Mouse (Mus musculus) ES-E14 (cell line): Measurements from ENCODE around the gene Etfa. TPM values are rescaled to one million over a fixed set of nuclear protein-coding genes. Genes with fewer than 3 reads are reported as not detected.

ENCODE experiments used
- DNase-seq: peaks from one replicate; pipeline ENCODE4 v3.0.0-alpha.2; 2013; ENCODE audit warnings: low read depth, low spot score
- H3K27ac ChIP-seq: 2 replicates; pipeline ENCODE4 v1.5.1; 2012; ENCODE audit warnings: low read depth, mild to moderate bottlenecking, low read length, moderate library complexity, mixed read lengths; ENCODE audit not compliant: poor library complexity, insufficient read depth, severe bottlenecking
- H3K36me3 ChIP-seq: 2 replicates; pipeline ENCODE4 v1.6.1; 2012; ENCODE audit warnings: mild to moderate bottlenecking, low read length, moderate library complexity, mixed read lengths; ENCODE audit not compliant: control insufficient read depth, poor library complexity, insufficient read depth, severe bottlenecking
- H3K4me1 ChIP-seq, 2 experiments: fragments of 150-350 bp in 1 of 2; sonication (generic) in 1 of 2; 2 replicates each; pipeline ENCODE4 v1.6.1; 2012; ENCODE audit warnings: low read length in 2 of 2, mild to moderate bottlenecking in 1 of 2, mixed read lengths in 1 of 2; ENCODE audit not compliant: control insufficient read depth in 2 of 2, insufficient read depth in 2 of 2, poor library complexity in 1 of 2
- H3K4me3 ChIP-seq, 2 experiments: fragments of 150-350 bp in 1 of 2; sonication (generic) in 1 of 2; 2 replicates each; pipeline ENCODE4 v1.5.1; 2012; ENCODE audit warnings: low read length in 2 of 2, low read depth in 1 of 2, mild to moderate bottlenecking in 1 of 2, mixed read lengths in 1 of 2; ENCODE audit not compliant: insufficient read depth in 1 of 2, poor library complexity in 1 of 2, severe bottlenecking in 1 of 2
- H3K9ac ChIP-seq: 2 replicates; pipeline ENCODE4 v1.6.1; 2012; ENCODE audit warnings: low read depth, mild to moderate bottlenecking, low read length, mixed read lengths; ENCODE audit not compliant: poor library complexity, insufficient read depth, severe bottlenecking
- H3K9me3 ChIP-seq: fragments of 150-350 bp; sonication (generic); 2 replicates; pipeline ENCODE4 v1.6.1; 2012; ENCODE audit warnings: low read depth, mild to moderate bottlenecking, low read length; ENCODE audit not compliant: control insufficient read depth, insufficient read depth
- CHD2 ChIP-seq: IDR thresholded peaks from 2 replicates; pipeline ENCODE4 v1.6.1; 2014; ENCODE audit warnings: mild to moderate bottlenecking, low read depth, low read length, inconsistent platforms
- HCFC1 ChIP-seq: IDR thresholded peaks from 2 replicates; pipeline ENCODE4 v1.6.1; 2012; ENCODE audit warnings: low read length, inconsistent platforms, borderline replicate concordance; ENCODE audit not compliant: insufficient read depth
- MAFK ChIP-seq: IDR thresholded peaks from 2 replicates; pipeline ENCODE4 v1.6.1; 2014; ENCODE audit warnings: mild to moderate bottlenecking, low read depth, low read length, inconsistent platforms; ENCODE audit not compliant: insufficient read depth
- ZC3H11A ChIP-seq: IDR thresholded peaks from 2 replicates; pipeline ENCODE4 v1.6.1; 2012; ENCODE audit warnings: low read depth, mild to moderate bottlenecking, inconsistent platforms, low read length, borderline replicate concordance
- ZNF384 ChIP-seq: IDR thresholded peaks from 2 replicates; pipeline ENCODE4 v1.6.1; 2012; ENCODE audit warnings: low read depth, low read length, inconsistent platforms
- in situ Hi-C, 2 experiments: fragments of 600-800 bp; cut with MboI; formaldehyde crosslinking; loops; one replicate each; pipeline ENCODE4 v1.15.1; 2025; ENCODE audit warnings: low sequenced_read_pairs in 2 of 2, inconsistent platforms in 1 of 2; ENCODE audit not compliant: unreplicated experiment in 2 of 2
- total RNA-seq: library from RNA; depleted of rRNA; stranded (reverse); fragments of 300-350 nt; gene quantifications from 2 replicates; pipeline ENCODE4 v1.2.3, GENCODE M21; 2012; rRNA removed

The Etfa gene
- total RNA-seq: 20.0 and 34.0 TPM in 2 replicates

GRCm38 (mm10) chr9:55512027-55512543 is at the start of gene Etfa:
Etfa (minus strand) TSS chr9:55512243.
- no peaks in the 10 kb centered on the region for H3K9me3 ChIP-seq
- TF ChIP-seq CHD2 (peak; percentile 94), ZNF384 (no peak)
- H3K36me3 ChIP-seq: no peaks in the 10 kb centered on the region
- H3K4me1 ChIP-seq: no peaks in the 10 kb centered on the region
- H3K27ac ChIP-seq: peak within 1 kb of the TSS; percentile 69
- in situ Hi-C loops: no loop called here
- H3K9ac ChIP-seq: peak within 1 kb of the TSS; percentile 86
- H3K4me3 ChIP-seq: peak within 1 kb of the TSS; percentile 80 to 88
- DNase-seq: peak; percentile 97

- H3K4me3 ChIP-seq: no peak overlapping the region
- H3K9me3 ChIP-seq: no peaks in the 10 kb centered on the region
- TF ChIP-seq ZNF384 (no peak), HCFC1 (no peak)
- no peaks in the 10 kb centered on the region for H3K36me3 ChIP-seq
- H3K27ac ChIP-seq: no peak overlapping the region
- no peak overlapping the region for H3K9ac ChIP-seq
- H3K4me1 ChIP-seq: peaks cover 0 to 5% of the 10 kb centered on the region in 2 experiments; a peak in 3 of 4 replicates
- in situ Hi-C loops: no loop called here
- no peak for DNase-seq
These were observed 48.9 kb upstream of the Etfa start for GRCm38 (mm10) chr9:55560960-55561359.

GRCm38 (mm10) chr9:55554986-55555385 is 42.9 kb upstream of the Etfa start:
- in situ Hi-C loops: no loop called here
- TF ChIP-seq MAFK: no peak
- TF ChIP-seq ZC3H11A: no peak
- no peak for TF ChIP-seq CHD2
- no peak for TF ChIP-seq ZNF384
- no peak for TF ChIP-seq HCFC1
- no peaks in the 10 kb centered on the region for H3K36me3 ChIP-seq
- H3K27ac ChIP-seq: no peak overlapping the region
- H3K9ac ChIP-seq: no peak overlapping the region
- H3K4me1 ChIP-seq: peaks cover 2 to 5% of the 10 kb centered on the region in 2 experiments; a peak in 3 of 4 replicates
- no peaks in the 10 kb centered on the region for H3K9me3 ChIP-seq
- H3K4me3 ChIP-seq: no peak overlapping the region
- DNase-seq: no peak

GRCm38 (mm10) chr9:55549302-55549890 is 37.4 kb upstream of the Etfa start:
- TF ChIP-seq ZC3H11A: no peak
- no peak for TF ChIP-seq CHD2
- no peak for TF ChIP-seq HCFC1
- no peak for TF ChIP-seq ZNF384
- TF ChIP-seq MAFK: no peak
- H3K4me1 ChIP-seq: peaks cover 0 to 7% of the 10 kb centered on the region in 2 experiments; a peak in 1 of 4 replicates
- H3K27ac ChIP-seq: no peak overlapping the region
- no peak overlapping the region for H3K4me3 ChIP-seq
- no peak overlapping the region for H3K9ac ChIP-seq
- in situ Hi-C loops: no loop called here
- H3K36me3 ChIP-seq: no peaks in the 10 kb centered on the region
- no peak for DNase-seq
- no peaks in the 10 kb centered on the region for H3K9me3 ChIP-seq

DNA sequence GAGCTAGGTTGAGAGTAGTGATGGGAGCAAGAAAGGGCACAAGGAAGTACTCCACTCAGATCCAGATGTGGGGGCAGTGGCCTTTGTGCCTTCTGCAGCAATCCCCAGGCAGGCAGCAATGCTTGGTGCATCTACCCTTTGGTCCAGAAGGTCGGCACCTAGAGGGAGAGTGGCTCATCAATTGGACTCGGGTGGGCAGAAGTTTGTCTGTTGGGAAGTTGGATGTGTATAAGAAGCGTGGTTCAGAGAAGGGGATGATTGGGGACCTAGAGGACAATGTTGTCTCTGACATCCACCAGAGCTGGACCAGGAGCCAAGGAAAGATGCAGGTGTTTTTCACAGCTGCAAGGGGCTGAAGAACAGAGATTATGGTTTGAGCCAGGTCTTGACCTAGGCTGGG is 36.8 kb upstream of the Etfa start:
- Histone ChIP-seq H3K4me3 (no peak overlapping the region), H3K36me3 (no peaks in the 10 kb centered on the region), H3K27ac (no peak overlapping the region), H3K9me3 (no peaks in the 10 kb centered on the region), H3K4me1 (peaks cover 0 to 7% of the 10 kb centered on the region in 2 experiments; a peak in 1 of 4 replicates), H3K9ac (no peak overlapping the region)
- no peak for TF ChIP-seq ZNF384
- TF ChIP-seq MAFK: no peak
- no peak for TF ChIP-seq CHD2
- TF ChIP-seq ZC3H11A: no peak
- TF ChIP-seq HCFC1: no peak
- in situ Hi-C loops: no loop called here
- DNase-seq: no peak
